28 mouse cellular contexts compared by ENCODE assay signal in genomic region chr7:114581200-114581599, GRCm38 (mm10). TPM values are rescaled to one million over a fixed set of nuclear protein-coding genes. Genes with fewer than 3 reads are reported as not detected.
A peak's percentile ranks its signal among the peaks of the same experiment; 100 is the strongest.
DNase-seq lines count a peak whose midpoint lies in the region; ATAC-seq and TF ChIP-seq lines count a peak whose summit lies in the region.
"Had no signal": no experiment of that assay in that cellular context is flagged by ENCODE, and none has a peak within 500 bp of the region (broad histone marks: within the 10 kb centered on the region; RNA-seq: fewer than 3 reads in every experiment).

No protein-coding gene starts in this region.

- DNase-seq in A20 (ENCODE audit: low read depth, low spot score): peak; percentile 20
- DNase-seq in induced T-regulatory cell, adult 2 months (ENCODE audit: low read depth): peak; percentile 73
- DNase-seq in splenic B cell, adult 2 months (ENCODE audit: low read depth, low spot score): peak; percentile 41
- no peak for DNase-seq in frontal cortex, postnatal 25 days (ENCODE audit: low spot score in 2 of 2)
- no peak for DNase-seq in lung, postnatal 10 days
- DNase-seq in ovary, adult 18-20 months (ENCODE audit: low spot score): no peak
- DNase-seq in forebrain, postnatal 0 days: no peak
- DNase-seq: adrenal gland, postnatal 10 days; adrenal gland, postnatal 36 days; cerebellum, adult 18-20 months; cerebellum, adult 9-11 months; cerebellum, postnatal 25 days; gastrocnemius, postnatal 25 days; heart, adult 18-20 months; kidney, adult 18-20 months had no signal

- WGBS in forebrain, postnatal 0 days: 86% methylated on average over 5 of the region's 5 CpGs

- H3K27me3 ChIP-seq in splenic B cell, adult 2 months (ENCODE audit: control insufficient read depth, insufficient read depth, low read length, poor library complexity, severe bottlenecking): no peaks in the 10 kb centered on the region
- no peaks in the 10 kb centered on the region for H3K27me3 ChIP-seq in forebrain, postnatal 0 days (ENCODE audit: insufficient read depth, low read length)
- H3K27me3 ChIP-seq: embryonic facial prominence, embryonic 12.5 days; embryonic facial prominence, embryonic 15.5 days; forebrain, embryonic 12.5 days; forebrain, embryonic 15.5 days; hindbrain, embryonic 12.5 days; hindbrain, embryonic 15.5 days had no signal

- H3K4me2 ChIP-seq in forebrain, postnatal 0 days (ENCODE audit: low read depth): no peak overlapping the region
- H3K4me2 ChIP-seq: embryonic facial prominence, embryonic 12.5 days; embryonic facial prominence, embryonic 15.5 days; forebrain, embryonic 12.5 days; forebrain, embryonic 15.5 days; hindbrain, embryonic 12.5 days; hindbrain, embryonic 15.5 days had no signal

- ATAC-seq in CD4-positive, CD25-positive, alpha-beta regulatory T cell, adult 4 months: peak; percentile 81
- no peak for ATAC-seq in forebrain, postnatal 0 days
- ATAC-seq: forebrain, embryonic 15.5 days; intestine, embryonic 16.5 days had no signal

- H3K4me1 ChIP-seq in forebrain, postnatal 0 days (ENCODE audit: insufficient read depth): no peaks in the 10 kb centered on the region
- H3K4me1 ChIP-seq: embryonic facial prominence, embryonic 12.5 days; embryonic facial prominence, embryonic 15.5 days; forebrain, embryonic 12.5 days; forebrain, embryonic 15.5 days; hindbrain, embryonic 12.5 days; hindbrain, embryonic 15.5 days had no signal

- H3K9ac ChIP-seq in forebrain, postnatal 0 days: no peak overlapping the region
- H3K9ac ChIP-seq: embryonic facial prominence, embryonic 12.5 days; embryonic facial prominence, embryonic 15.5 days; forebrain, embryonic 12.5 days; forebrain, embryonic 15.5 days; hindbrain, embryonic 12.5 days; hindbrain, embryonic 15.5 days had no signal

- H3K27ac ChIP-seq in forebrain, postnatal 0 days (ENCODE audit: low read depth, low read length): no peak overlapping the region
- H3K27ac ChIP-seq: embryonic facial prominence, embryonic 12.5 days; embryonic facial prominence, embryonic 15.5 days; forebrain, embryonic 12.5 days; forebrain, embryonic 15.5 days; hindbrain, embryonic 12.5 days; hindbrain, embryonic 15.5 days had no signal

- H3K36me3 ChIP-seq in splenic B cell, adult 2 months (ENCODE audit: control insufficient read depth, insufficient read depth, low read length, poor library complexity, severe bottlenecking): no peaks in the 10 kb centered on the region
- no peaks in the 10 kb centered on the region for H3K36me3 ChIP-seq in forebrain, postnatal 0 days (ENCODE audit: insufficient read depth)
- H3K36me3 ChIP-seq: embryonic facial prominence, embryonic 12.5 days; embryonic facial prominence, embryonic 15.5 days; forebrain, embryonic 12.5 days; forebrain, embryonic 15.5 days; hindbrain, embryonic 12.5 days; hindbrain, embryonic 15.5 days had no signal

- TF ChIP-seq CTCF in forebrain, postnatal 0 days (IDR thresholded peaks at IDR 0.05; ENCODE audit: low read depth): no peak

- H3K9me3 ChIP-seq in forebrain, postnatal 0 days (ENCODE audit: low read length): no peaks in the 10 kb centered on the region
- H3K9me3 ChIP-seq: embryonic facial prominence, embryonic 12.5 days; embryonic facial prominence, embryonic 15.5 days; forebrain, embryonic 12.5 days; forebrain, embryonic 15.5 days; hindbrain, embryonic 12.5 days; hindbrain, embryonic 15.5 days had no signal

- no peak overlapping the region for H3K4me3 ChIP-seq in forebrain, postnatal 0 days (ENCODE audit: low read depth, low read length)
- H3K4me3 ChIP-seq: embryonic facial prominence, embryonic 12.5 days; embryonic facial prominence, embryonic 15.5 days; forebrain, embryonic 12.5 days; forebrain, embryonic 15.5 days; hindbrain, embryonic 12.5 days; hindbrain, embryonic 15.5 days had no signal

RNA-seq across cellular contexts. Expression of gene Cyp2r1, which starts 18.4 kb away (rescaled TPM):
- 1 to 10 TPM; 1.1 to 2.4 TPM for polyA plus RNA-seq in CD4-positive, CD25-positive, alpha-beta regulatory T cell, adult 4 months (2017; shearing (Covaris generic))
- total RNA-seq in forebrain, postnatal 0 days (2014; rRNA removed): 1.6 and 1.8 TPM in 2 replicates
- polyA plus RNA-seq in forebrain, postnatal 0 days (2015; fragmentation: Nextera tagmentation; extraction: Ambion mirVana): 1.1 and 1.3 TPM in 2 replicates
- total RNA-seq: gastrocnemius, adult 8-10 months had no signal
- polyA plus RNA-seq: C2C12 had no signal

RNA-seq across cellular contexts. Expression of gene Calca, which starts 55.0 kb away (rescaled TPM):
- polyA plus RNA-seq in CD4-positive, CD25-positive, alpha-beta regulatory T cell, adult 4 months (2017; shearing (Covaris generic)): not detected
- total RNA-seq in forebrain, postnatal 0 days (2014; rRNA removed): 4.7 and 8.0 TPM in 2 replicates
- polyA plus RNA-seq in forebrain, postnatal 0 days (2015; fragmentation: Nextera tagmentation; extraction: Ambion mirVana): 3.0 and 4.0 TPM in 2 replicates
- total RNA-seq: common myeloid progenitor, adult 5-6 weeks; gastrocnemius, adult 8-10 months; gastrocnemius, postnatal 25 days; heart, adult 18-20 months; heart, postnatal 25 days; hematopoietic stem cell, adult 5-6 weeks had no signal

Comparison
In these comparisons a context has a peak if more than half of its experiments do, and no peak if none do; other contexts are left out.
1. DNase-seq: peak in A20 (single experiment), induced T-regulatory cell, adult 2 months (single experiment) and splenic B cell, adult 2 months (single experiment); none in frontal cortex, postnatal 25 days (0 of 2), lung, postnatal 10 days (single experiment), ovary, adult 18-20 months (single experiment) and forebrain, postnatal 0 days (single experiment).